Mouse (Mus musculus) cerebellum, adult 2 months (tissue): Measurements from ENCODE around the gene Slc7a1.

Experiments used
- CTCF ChIP-seq: fragments of 200-500 bp; IDR thresholded peaks from 2 replicates; pipeline ENCODE4 v1.5.1; 2011; ENCODE audit warnings: low read depth, mild to moderate bottlenecking, control low read depth, low read length, moderate library complexity, borderline replicate concordance; ENCODE audit not compliant: insufficient read depth
- POLR2A ChIP-seq: fragments of 200-500 bp; IDR thresholded peaks from 2 replicates; pipeline ENCODE4 v1.6.1; 2011; ENCODE audit warnings: low read length, control low read depth, borderline replicate concordance; ENCODE audit not compliant: insufficient read depth

DNA sequence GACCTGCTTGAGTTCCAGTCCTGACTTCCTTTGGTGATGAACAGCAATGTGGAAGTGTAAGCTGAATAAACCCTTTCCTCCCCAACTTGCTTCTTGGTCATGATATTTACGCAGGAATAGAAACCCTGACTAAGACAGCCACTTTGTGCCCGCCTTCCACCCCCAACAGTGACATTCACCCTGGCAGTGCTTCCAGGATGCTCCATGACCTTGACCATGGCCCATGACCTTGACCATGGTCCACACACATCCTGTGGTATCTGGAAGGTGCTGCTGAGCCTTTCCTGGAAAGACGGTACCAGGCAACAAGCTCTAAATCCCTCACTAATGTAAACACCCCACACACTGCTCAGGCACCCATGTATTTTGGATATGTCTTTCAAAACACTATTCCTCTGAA, 21.0 kb downstream of the Slc7a1 start:
- no peak for TF ChIP-seq CTCF
- no peak for TF ChIP-seq POLR2A
